Mouse (Mus musculus) stomach, embryonic 16.5 days (tissue): ENCODE data around the gene Pdia3. TPM values are rescaled to one million over a fixed set of nuclear protein-coding genes. Genes with fewer than 3 reads are reported as not detected.

Experiments used
- ATAC-seq: fragments of 200-750 bp; cut with Nextera tagmentation; 2 replicates; pipeline ENCODE4 v1.8.0; 2017; ENCODE audit warnings: moderate number of reproducible peaks, moderate TSS enrichment; ENCODE audit not compliant: insufficient read depth, low FRiP score
- H3K27ac ChIP-seq: fragments of 300-500 bp; sonication (generic); 2 replicates; pipeline ENCODE4 v1.5.1; 2014; ENCODE audit warnings: low read length
- H3K27me3 ChIP-seq: fragments of 300-500 bp; sonication (generic); 2 replicates; pipeline ENCODE4 v1.6.1; 2014; ENCODE audit warnings: low read length, control low read depth, mixed read lengths; ENCODE audit not compliant: control insufficient read depth, insufficient read depth
- H3K36me3 ChIP-seq: fragments of 300-500 bp; sonication (generic); 2 replicates; pipeline ENCODE4 v1.6.1; 2014; ENCODE audit warnings: low read length; ENCODE audit not compliant: control insufficient read depth, insufficient read depth
- H3K4me1 ChIP-seq: fragments of 300-500 bp; sonication (generic); 2 replicates; pipeline ENCODE4 v1.6.1; 2014; ENCODE audit warnings: low read length, control low read depth, mixed read lengths; ENCODE audit not compliant: control insufficient read depth, insufficient read depth
- H3K4me2 ChIP-seq: fragments of 300-500 bp; sonication (generic); 2 replicates; pipeline ENCODE4 v1.6.1; 2014; ENCODE audit warnings: low read depth, low read length, mixed read lengths
- H3K4me3 ChIP-seq: fragments of 300-500 bp; sonication (generic); replicated peaks from 2 replicates; pipeline ENCODE4 v1.5.1; 2014; ENCODE audit warnings: mild to moderate bottlenecking, low read length
- H3K9ac ChIP-seq: fragments of 300-500 bp; sonication (generic); 2 replicates; pipeline ENCODE4 v1.6.1; 2014; ENCODE audit warnings: low read length
- H3K9me3 ChIP-seq: fragments of 300-500 bp; sonication (generic); replicated peaks from 2 replicates; pipeline ENCODE4 v1.6.1; 2016; ENCODE audit warnings: low read length, control low read depth; ENCODE audit not compliant: control insufficient read depth
- WGBS: fragments of 180-500 bp; shearing (Covaris S2); extraction: QIAGEN DNeasy Blood & Tissue Kit; methylation state at CpG from one replicate; pipeline ENCODE4 v1.1.7; 2014; 5-methylcytosine and 5-hydroxymethylcytosine counted together
- polyA plus RNA-seq: library from polyadenylated mRNA; unstranded; fragments of >200 nt; fragmentation: Nextera tagmentation; extraction: Ambion mirVana; gene quantifications from 2 replicates; pipeline ENCODE4 v1.2.1, GENCODE M21; 2015

Pdia3 gene
- polyA plus RNA-seq, 1 experiment from 2014 or later, result 909 TPM

GRCm38 (mm10) chr2:121448136-121448535, 34.6 kb downstream of the Pdia3 start:
- Histone ChIP-seq H3K4me2 (peak overlapping the region; percentile 78), H3K36me3 (no peaks in the 10 kb centered on the region), H3K4me3 (peak overlapping the region; percentile 94), H3K27me3 (no peaks in the 10 kb centered on the region), H3K4me1 (peaks cover 21% of the 10 kb centered on the region; the same call in 1 of the 2 replicates), H3K9me3 (no peaks in the 10 kb centered on the region), H3K9ac (peak overlapping the region; percentile 74), H3K27ac (peak overlapping the region; percentile 97)
- ATAC-seq, result no peak
- WGBS, result 12% methylated on average over 9 of the region's 9 CpGs

- Histone ChIP-seq H3K4me2 (peak within 1 kb of the TSS; percentile 91), H3K4me1 (peaks cover 22% of the 10 kb centered on the region; the same call in 1 of the 2 replicates), H3K27ac (peak within 1 kb of the TSS; percentile 97), H3K4me3 (peak within 1 kb of the TSS; percentile 94), H3K27me3 (no peaks in the 10 kb centered on the region), H3K9me3 (no peaks in the 10 kb centered on the region), H3K9ac (peak within 1 kb of the TSS; percentile 96), H3K36me3 (no peaks in the 10 kb centered on the region)
- under 1% methylated on average over 68 of the region's 74 CpGs for WGBS
- ATAC-seq, result peak; percentile 98
Measured at GRCm38 (mm10) chr2:121448739-121449535, 35.4 kb downstream of the Pdia3 start, which contains the start of gene Serf2. TSS of gene Serf2 (plus strand) at chr2:121449195.

GRCm38 (mm10) chr2:121449545-121450011, 36.0 kb downstream of the Pdia3 start:
- peak overlapping the region; percentile 96 for H3K27ac ChIP-seq
- H3K4me1 ChIP-seq, result peaks cover 22% of the 10 kb centered on the region; the same call in 1 of the 2 replicates
- H3K9ac ChIP-seq, result peak overlapping the region; percentile 96
- no peaks in the 10 kb centered on the region for H3K36me3 ChIP-seq
- ATAC-seq, result no peak; the same call in 1 of the 2 replicates
- no peaks in the 10 kb centered on the region for H3K9me3 ChIP-seq
- H3K27me3 ChIP-seq, result no peaks in the 10 kb centered on the region
- H3K4me3 ChIP-seq, result peak overlapping the region; percentile 94
- under 1% methylated on average over 54 of the region's 54 CpGs for WGBS
- peak overlapping the region; percentile 91 for H3K4me2 ChIP-seq

DNA sequence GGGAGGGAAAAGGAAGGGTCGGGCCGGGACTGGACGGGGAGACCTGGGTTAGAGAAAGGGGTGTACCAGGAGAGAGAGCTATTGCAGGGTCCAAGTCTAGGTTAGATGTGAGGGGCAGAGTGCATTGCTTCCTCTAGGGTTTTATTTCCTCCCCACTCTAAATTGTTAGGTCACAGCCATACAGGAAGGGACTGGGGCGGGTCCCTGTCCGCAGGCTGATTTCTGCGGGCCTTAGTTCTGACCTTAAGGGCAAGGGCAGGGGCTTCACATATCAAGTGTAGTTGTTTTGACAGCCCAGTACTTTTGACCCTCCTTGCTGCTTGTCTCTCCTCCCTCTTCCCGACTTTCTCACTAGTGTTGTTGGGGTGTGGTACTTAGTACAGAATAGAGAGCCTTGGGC, 36.5 kb downstream of the Pdia3 start:
- Histone ChIP-seq H3K4me1 (peaks cover 22% of the 10 kb centered on the region; the same call in 1 of the 2 replicates), H3K36me3 (no peaks in the 10 kb centered on the region), H3K9me3 (no peaks in the 10 kb centered on the region), H3K4me3 (peak overlapping the region; percentile 94), H3K4me2 (peak overlapping the region; percentile 91), H3K27ac (peak overlapping the region; percentile 96), H3K27me3 (no peaks in the 10 kb centered on the region), H3K9ac (peak overlapping the region; percentile 96)
- WGBS, result 1% methylated on average over 7 of the region's 7 CpGs
- no peak for ATAC-seq

- WGBS, result 77% methylated on average over 4 of the region's 4 CpGs
Measured at GRCm38 (mm10) chr2:121452361-121452760, 38.8 kb downstream of the Pdia3 start.

DNA sequence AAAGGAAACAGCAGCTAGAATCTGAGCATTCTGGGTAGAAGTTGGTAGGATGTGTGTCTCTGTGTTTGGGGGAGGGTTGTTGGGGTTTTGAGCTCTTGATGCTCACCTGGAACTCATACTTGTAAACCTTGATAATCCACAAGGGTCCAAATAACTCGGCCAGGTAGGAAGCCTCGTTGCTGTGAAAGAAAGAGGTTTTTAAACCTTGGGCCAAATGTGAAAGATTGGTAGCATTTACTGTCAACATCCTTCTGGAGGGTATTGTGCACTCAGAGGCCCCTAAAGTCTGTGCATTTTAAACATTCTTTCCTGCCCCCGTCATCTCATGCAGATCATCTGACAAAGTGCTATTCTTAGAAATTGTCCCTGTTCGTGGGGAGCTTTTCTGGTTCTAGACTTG, 39.4 kb downstream of the Pdia3 start, which contains the start of gene Hypk:
Gene Hypk, plus strand, starts transcription at position 301 of the 400 bp plus-strand sequence.
- Histone ChIP-seq H3K27me3 (no peaks in the 10 kb centered on the region), H3K4me3 (no peak within 1 kb of the TSS), H3K9ac (0 out of 2 replicates have a peak within 1 kb of the TSS, but pooled peaks have one; percentile 22), H3K9me3 (no peaks in the 10 kb centered on the region), H3K27ac (no peak within 1 kb of the TSS), H3K36me3 (no peaks in the 10 kb centered on the region), H3K4me1 (peaks cover 32% of the 10 kb centered on the region), H3K4me2 (no peak within 1 kb of the TSS)
- 65% methylated on average over 4 of the region's 4 CpGs for WGBS
- ATAC-seq, result no peak

More at GRCm38 (mm10) chr2:121452361-121452760, 38.8 kb downstream of the Pdia3 start:
- Histone ChIP-seq H3K9ac (0 out of 2 replicates have a peak overlapping the region, but pooled peaks have one; percentile 22), H3K27me3 (no peaks in the 10 kb centered on the region), H3K4me2 (no peak overlapping the region), H3K9me3 (no peaks in the 10 kb centered on the region), H3K4me3 (no peak overlapping the region), H3K36me3 (no peaks in the 10 kb centered on the region), H3K4me1 (peaks cover 28% of the 10 kb centered on the region), H3K27ac (no peak overlapping the region)
- no peak for ATAC-seq

DNA sequence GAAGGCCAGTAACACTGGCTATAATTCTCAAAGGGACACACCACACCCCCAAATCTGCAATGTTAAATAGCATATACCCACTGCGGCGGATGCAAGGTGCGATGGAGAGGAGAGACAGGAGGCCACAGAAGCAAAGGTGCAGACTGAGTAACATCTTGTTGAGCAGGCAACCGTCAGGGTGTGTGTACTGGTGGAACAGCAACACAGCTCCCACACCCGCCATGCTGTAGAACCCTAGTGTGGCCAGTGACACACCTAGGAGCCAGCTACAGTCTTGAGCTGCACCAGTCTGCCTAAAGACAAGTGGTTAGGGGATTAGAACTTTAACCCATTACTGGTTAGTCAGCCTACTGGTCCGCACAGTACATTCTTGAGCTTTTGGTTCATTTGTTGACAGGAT, 40.3 kb downstream of the Pdia3 start:
- no peaks in the 10 kb centered on the region for H3K36me3 ChIP-seq
- H3K27ac ChIP-seq, result no peak overlapping the region
- no peak overlapping the region for H3K4me3 ChIP-seq
- no peaks in the 10 kb centered on the region for H3K9me3 ChIP-seq
- H3K9ac ChIP-seq, result no peak overlapping the region
- no peak for ATAC-seq
- 83% methylated on average over 6 of the region's 6 CpGs for WGBS
- no peak overlapping the region for H3K4me2 ChIP-seq
- peaks cover 33% of the 10 kb centered on the region for H3K4me1 ChIP-seq
- no peaks in the 10 kb centered on the region for H3K27me3 ChIP-seq

GRCm38 (mm10) chr2:121455534-121455933, 42.0 kb downstream of the Pdia3 start:
- H3K9ac ChIP-seq, result no peak overlapping the region
- no peak overlapping the region for H3K4me2 ChIP-seq
- H3K4me1 ChIP-seq, result peaks cover 30% of the 10 kb centered on the region
- H3K27me3 ChIP-seq, result no peaks in the 10 kb centered on the region
- H3K9me3 ChIP-seq, result no peaks in the 10 kb centered on the region
- no peak for ATAC-seq
- H3K27ac ChIP-seq, result no peak overlapping the region
- H3K36me3 ChIP-seq, result no peaks in the 10 kb centered on the region
- no peak overlapping the region for H3K4me3 ChIP-seq
- 74% methylated on average over 5 of the region's 5 CpGs for WGBS
